Mouse (Mus musculus) stomach, postnatal 0 days (tissue): ENCODE results near the gene Meltf. TPM values are rescaled to one million over a fixed set of nuclear protein-coding genes. Genes with fewer than 3 reads are reported as not detected.

ENCODE experiments used
- ATAC-seq: fragments of 200-750 bp; cut with Nextera tagmentation; 2 replicates; pipeline ENCODE4 v1.8.0; 2017; ENCODE audit not compliant: low FRiP score, low TSS enrichment
- DNase-seq: peaks from one replicate; pipeline ENCODE4 v3.0.0-alpha.2; 2016; ENCODE audit warnings: low spot score
- H3K27ac ChIP-seq: fragments of 300-500 bp; sonication (generic); replicated peaks from 2 replicates; pipeline ENCODE4 v1.5.1; 2014; ENCODE audit warnings: mild to moderate bottlenecking, control low read depth
- H3K27me3 ChIP-seq: fragments of 300-500 bp; sonication (generic); 2 replicates; pipeline ENCODE4 v1.6.1; 2014; ENCODE audit warnings: low read length; ENCODE audit not compliant: control insufficient read depth, insufficient read depth
- H3K36me3 ChIP-seq: fragments of 300-500 bp; sonication (generic); 2 replicates; pipeline ENCODE4 v1.6.1; 2014; ENCODE audit warnings: low read length, mixed read lengths; ENCODE audit not compliant: control insufficient read depth, insufficient read depth
- H3K4me1 ChIP-seq: fragments of 300-500 bp; sonication (generic); replicated peaks from 2 replicates; pipeline ENCODE4 v1.6.1; 2014; ENCODE audit warnings: antibody characterized with exemption; ENCODE audit not compliant: control insufficient read depth, insufficient read depth
- H3K4me2 ChIP-seq: fragments of 300-500 bp; sonication (generic); replicated peaks from 2 replicates; pipeline ENCODE4 v1.6.1; 2014; ENCODE audit warnings: low read depth, mild to moderate bottlenecking, control low read depth, moderate library complexity
- H3K4me3 ChIP-seq: fragments of 300-500 bp; sonication (generic); 2 replicates; pipeline ENCODE4 v1.5.1; 2014; ENCODE audit warnings: low read depth, low read length, control low read depth
- H3K9ac ChIP-seq: fragments of 300-500 bp; sonication (generic); 2 replicates; pipeline ENCODE4 v1.6.1; 2014; ENCODE audit warnings: mild to moderate bottlenecking, low read length, control low read depth, mixed read lengths
- H3K9me3 ChIP-seq: fragments of 300-500 bp; sonication (generic); 2 replicates; pipeline ENCODE4 v1.6.1; 2016; ENCODE audit warnings: low read length; ENCODE audit not compliant: control insufficient read depth
- CTCF ChIP-seq: IDR thresholded peaks from 2 replicates; pipeline ENCODE4 v1.5.1; 2016; ENCODE audit warnings: antibody characterized with exemption, low read depth, mild to moderate bottlenecking, moderate library complexity
- EP300 ChIP-seq: optimal IDR thresholded peaks from 2 replicates; pipeline ENCODE3; 2016; ENCODE audit warnings: antibody characterized with exemption
- WGBS: fragments of 180-500 bp; shearing (Covaris S2); extraction: QIAGEN DNeasy Blood & Tissue Kit; methylation state at CpG from one replicate; pipeline ENCODE4 v1.1.7; 2014; 5-methylcytosine and 5-hydroxymethylcytosine counted together
- polyA plus RNA-seq: library from polyadenylated mRNA; unstranded; fragments of >200 nt; fragmentation: Nextera tagmentation; extraction: Ambion mirVana; gene quantifications from 2 replicates; pipeline ENCODE4 v1.2.1, GENCODE M21; 2015

Meltf gene
- polyA plus RNA-seq, 1 experiment from 2014 or later, result not detected

DNA sequence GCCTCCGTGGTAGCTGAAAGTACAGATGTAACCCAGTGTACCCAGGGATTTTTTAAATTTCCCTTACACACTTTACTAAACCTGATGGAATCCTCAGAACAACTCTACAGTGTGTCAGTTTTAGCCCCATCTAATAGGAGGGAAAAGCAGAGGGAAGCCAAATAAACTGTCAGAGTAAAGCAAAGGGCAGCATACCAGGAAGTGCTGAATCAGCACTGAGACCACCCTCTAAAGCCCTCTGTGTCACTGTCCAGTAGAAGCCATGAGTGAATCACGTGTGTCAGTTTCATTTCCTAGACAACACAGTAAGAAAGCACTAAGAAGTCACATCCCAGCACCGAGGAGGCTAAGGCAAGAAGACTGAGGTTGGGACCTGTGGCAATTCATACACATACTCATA is 41.2 kb upstream of the Meltf start:
- no peaks in the 10 kb centered on the region for H3K27me3 ChIP-seq
- 0 out of 2 replicates have a peak, but pooled peaks cover 8% of the 10 kb centered on the region for H3K36me3 ChIP-seq
- no peaks in the 10 kb centered on the region for H3K4me1 ChIP-seq
- DNase-seq (no peak), ATAC-seq (no peak)
- H3K4me2 ChIP-seq, result no peak overlapping the region
- TF ChIP-seq CTCF (no peak), EP300 (no peak)
- H3K27ac ChIP-seq, result no peak overlapping the region
- 83% methylated on average over 3 of the region's 3 CpGs for WGBS
- H3K9ac ChIP-seq, result no peak overlapping the region
- H3K4me3 ChIP-seq, result no peak overlapping the region
- no peaks in the 10 kb centered on the region for H3K9me3 ChIP-seq

DNA sequence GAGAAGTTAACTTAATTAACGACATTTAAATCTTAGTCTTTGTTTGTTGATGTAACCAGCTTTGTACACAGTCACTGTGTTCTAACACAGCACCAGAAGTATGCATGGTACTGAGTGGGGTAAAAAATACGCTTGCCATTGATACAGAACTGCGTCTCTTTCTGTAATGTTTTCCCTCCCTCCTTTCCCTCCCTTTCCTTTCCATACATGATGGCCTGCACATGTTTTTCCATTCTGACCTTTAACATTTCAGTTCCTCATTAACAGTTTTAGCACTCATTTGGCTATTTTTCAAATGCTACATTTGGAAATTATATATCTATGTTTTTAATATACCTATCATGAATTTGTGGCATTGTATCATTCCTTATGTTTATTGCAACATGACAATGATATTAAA is 34.4 kb upstream of the Meltf start:
- TF ChIP-seq CTCF, result no peak
- TF ChIP-seq EP300, result no peak
- 83% methylated on average over 3 of the region's 3 CpGs for WGBS
- Histone ChIP-seq H3K4me3 (no peak overlapping the region), H3K27ac (no peak overlapping the region), H3K36me3 (peaks cover 2% of the 10 kb centered on the region; the same call in 1 of the 2 replicates), H3K4me2 (no peak overlapping the region), H3K4me1 (no peaks in the 10 kb centered on the region), H3K27me3 (no peaks in the 10 kb centered on the region), H3K9ac (no peak overlapping the region), H3K9me3 (no peaks in the 10 kb centered on the region)
- DNase-seq (no peak), ATAC-seq (no peak)

DNA sequence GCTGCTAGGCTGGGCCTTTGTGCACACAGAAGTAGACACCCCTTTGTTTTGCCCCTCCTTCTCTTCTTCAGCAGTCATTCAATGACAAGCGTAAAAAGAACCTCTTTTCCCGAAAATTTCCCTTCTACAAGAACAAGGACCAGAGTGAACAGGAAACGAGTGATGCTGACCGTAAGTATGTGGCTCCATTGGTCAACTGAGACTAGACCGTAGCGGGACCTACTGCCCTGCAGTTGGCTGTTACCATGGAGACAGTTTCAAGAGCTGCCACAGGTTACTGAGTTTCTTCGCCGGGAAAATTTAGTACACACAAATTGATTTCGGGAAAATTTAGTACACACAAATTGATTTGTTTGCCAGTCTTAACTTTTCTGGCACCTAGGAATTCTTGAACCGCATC is 31.8 kb upstream of the Meltf start:
- Histone ChIP-seq H3K4me1 (no peaks in the 10 kb centered on the region), H3K4me3 (no peak overlapping the region), H3K27ac (no peak overlapping the region), H3K9me3 (no peaks in the 10 kb centered on the region), H3K27me3 (no peaks in the 10 kb centered on the region), H3K4me2 (no peak overlapping the region), H3K9ac (no peak overlapping the region), H3K36me3 (peaks cover 2% of the 10 kb centered on the region; the same call in 1 of the 2 replicates)
- DNase-seq (no peak), ATAC-seq (no peak)
- 90% methylated on average over 10 of the region's 10 CpGs for WGBS
- TF ChIP-seq CTCF, result no peak
- TF ChIP-seq EP300, result no peak

DNA sequence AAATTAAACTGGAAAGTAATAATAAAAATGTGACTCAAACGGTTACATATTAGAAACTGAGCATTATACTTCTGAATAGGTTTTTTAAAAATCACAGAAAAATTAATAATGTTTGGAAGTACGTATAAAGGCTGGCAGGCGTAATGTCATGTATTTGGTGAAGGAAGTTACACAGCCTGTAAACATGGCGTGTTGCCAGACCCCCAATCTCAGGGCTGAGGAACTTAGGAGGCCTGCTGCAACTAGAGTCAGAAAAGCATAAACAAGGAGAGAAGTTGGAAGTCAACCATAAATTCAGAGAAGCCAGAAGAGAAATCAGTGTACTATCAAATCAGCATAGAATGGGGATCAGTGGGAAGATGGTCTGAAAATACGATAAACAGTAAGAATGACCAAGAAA is 14.7 kb upstream of the Meltf start:
- DNase-seq, result no peak
- Histone ChIP-seq H3K27ac (no peak overlapping the region), H3K27me3 (no peaks in the 10 kb centered on the region), H3K4me1 (no peaks in the 10 kb centered on the region), H3K9ac (no peak overlapping the region), H3K4me3 (no peak overlapping the region), H3K9me3 (no peaks in the 10 kb centered on the region), H3K36me3 (peaks cover 10% of the 10 kb centered on the region; the same call in 1 of the 2 replicates), H3K4me2 (no peak overlapping the region)
- no peak for ATAC-seq
- no peak for TF ChIP-seq EP300
- TF ChIP-seq CTCF, result no peak
- WGBS, result 67% methylated on average over 5 of the region's 5 CpGs

DNA sequence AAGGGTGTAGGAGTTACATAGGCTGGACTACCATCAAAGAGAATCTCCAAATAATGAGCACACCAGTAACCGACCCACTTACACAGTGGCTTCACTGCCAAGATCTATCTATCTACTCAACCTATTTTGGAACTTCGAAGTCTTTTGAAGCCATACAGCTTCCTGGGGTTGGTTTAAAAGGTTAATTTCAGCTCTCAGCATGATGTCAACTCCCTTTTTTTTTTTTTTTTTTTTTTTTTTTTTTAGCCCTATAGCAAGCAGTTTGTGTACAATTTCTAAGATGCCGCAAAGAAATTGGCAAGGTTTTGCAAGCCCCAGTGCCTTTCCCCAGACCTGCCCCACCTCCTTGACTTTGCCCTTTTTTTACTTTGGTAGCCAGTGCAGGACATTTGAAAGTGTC is 13.4 kb upstream of the Meltf start:
- H3K4me3 ChIP-seq, result no peak overlapping the region
- no peak overlapping the region for H3K27ac ChIP-seq
- DNase-seq (no peak), ATAC-seq (no peak)
- no peak overlapping the region for H3K4me2 ChIP-seq
- no peaks in the 10 kb centered on the region for H3K27me3 ChIP-seq
- no peaks in the 10 kb centered on the region for H3K9me3 ChIP-seq
- TF ChIP-seq CTCF, result no peak
- no peak for TF ChIP-seq EP300
- peaks cover 10% of the 10 kb centered on the region; the same call in 1 of the 2 replicates for H3K36me3 ChIP-seq
- H3K4me1 ChIP-seq, result no peaks in the 10 kb centered on the region
- WGBS, result 83% methylated on average over 3 of the region's 3 CpGs
- H3K9ac ChIP-seq, result no peak overlapping the region

DNA sequence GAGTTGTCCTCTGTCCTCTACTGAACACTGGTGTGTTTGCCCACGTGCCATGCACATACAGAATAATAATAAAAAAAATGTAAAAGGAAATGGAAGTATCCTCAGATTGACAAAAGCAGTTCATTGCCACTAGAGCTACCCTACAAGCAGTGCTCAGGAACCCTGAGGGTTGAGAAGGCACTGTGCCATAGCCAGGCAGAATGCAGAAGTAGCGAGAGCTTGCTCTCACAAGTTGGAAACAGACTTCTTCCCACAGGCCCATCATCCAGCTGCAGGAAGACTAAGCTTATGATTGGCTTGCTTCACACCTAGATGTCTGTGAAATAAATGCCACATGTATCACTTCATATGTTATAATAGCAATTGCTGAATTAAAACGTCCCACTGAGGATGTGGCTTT is 11.7 kb upstream of the Meltf start:
- no peak overlapping the region for H3K4me3 ChIP-seq

More for the DNA sequence above, 11.7 kb upstream of the Meltf start:
- ATAC-seq (no peak), DNase-seq (no peak)
- H3K27ac ChIP-seq, result no peak overlapping the region
- peaks cover 8% of the 10 kb centered on the region; the same call in 1 of the 2 replicates for H3K36me3 ChIP-seq
- no peak overlapping the region for H3K9ac ChIP-seq
- no peaks in the 10 kb centered on the region for H3K4me1 ChIP-seq
- no peak for TF ChIP-seq CTCF
- TF ChIP-seq EP300, result no peak
- H3K27me3 ChIP-seq, result no peaks in the 10 kb centered on the region
- WGBS, result 86% methylated on average over 3 of the region's 3 CpGs
- no peak overlapping the region for H3K4me2 ChIP-seq
- H3K9me3 ChIP-seq, result no peaks in the 10 kb centered on the region
